Comparison of ENCODE assay signal across 9 mouse cellular contexts in the genomic region with DNA sequence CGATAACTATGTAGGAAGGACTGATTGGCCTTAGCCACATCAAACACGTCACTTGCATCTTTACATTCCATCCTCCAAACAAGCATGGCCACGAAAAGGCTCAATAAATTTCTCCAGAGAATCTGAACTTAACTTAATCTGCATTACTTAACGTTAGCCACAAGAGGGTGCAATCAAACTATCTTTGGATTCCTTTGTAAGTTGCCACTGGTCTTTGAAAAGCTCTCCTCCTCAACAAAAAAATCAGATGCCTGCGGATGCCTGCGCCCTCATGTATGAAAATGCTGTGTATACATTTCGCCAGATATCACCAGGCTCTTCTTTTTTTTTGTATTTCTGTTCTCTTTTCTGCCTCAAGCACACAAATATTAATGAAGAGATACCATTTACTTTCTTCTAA. TPM values are rescaled to one million over a fixed set of nuclear protein-coding genes. Genes with fewer than 3 reads are reported as not detected.
DNase-seq lines count a peak whose midpoint lies in the region; ATAC-seq lines count a peak whose summit lies in the region.
"Had no signal": no experiment of that assay in that cellular context is flagged by ENCODE, and none has a peak within 500 bp of the region (broad histone marks: within the 10 kb centered on the region; RNA-seq: fewer than 3 reads in every experiment).

No protein-coding gene starts in this region.

- DNase-seq in thymus, postnatal 0 days (ENCODE audit: low spot score) = peak; percentile 63
- DNase-seq in thymus, postnatal 4 days = no peak
- DNase-seq in gastrocnemius, postnatal 36 days = no peak
- no peak for DNase-seq in testis, postnatal 14 days (ENCODE audit: low spot score)

- ATAC-seq in hindbrain, embryonic 13.5 days (ENCODE audit: low FRiP score) = 0 out of 2 replicates have a peak, but pooled peaks have one; percentile 59
- no peak for ATAC-seq in hindbrain, embryonic 16.5 days
- peak; percentile 91 for ATAC-seq in common myeloid progenitor, adult 5-6 weeks (replicated peaks; ENCODE audit: low read depth, poor library complexity, severe bottlenecking)
- peak; percentile 69 for ATAC-seq in megakaryocyte, adult 5-6 weeks (ENCODE audit: poor library complexity, severe bottlenecking)

- H3K27me3 ChIP-seq in hindbrain, embryonic 13.5 days = no peaks in the 10 kb centered on the region
- H3K27me3 ChIP-seq in hindbrain, embryonic 16.5 days (replicated peaks; ENCODE audit: control insufficient read depth, insufficient read depth, low read length) = no peaks in the 10 kb centered on the region
- H3K27me3 ChIP-seq: stomach, embryonic 15.5 days had no signal

- WGBS in hindbrain, embryonic 13.5 days = 31% methylated on average over 7 of the region's 7 CpGs
- 26% methylated on average over 7 of the region's 7 CpGs for WGBS in hindbrain, embryonic 16.5 days

- no peak overlapping the region for H3K9ac ChIP-seq in hindbrain, embryonic 13.5 days
- H3K9ac ChIP-seq in hindbrain, embryonic 16.5 days (ENCODE audit: low read depth, low read length) = no peak overlapping the region
- H3K9ac ChIP-seq: stomach, embryonic 15.5 days had no signal

- no peaks in the 10 kb centered on the region for H3K4me1 ChIP-seq in hindbrain, embryonic 13.5 days (replicated peaks)
- no peaks in the 10 kb centered on the region for H3K4me1 ChIP-seq in hindbrain, embryonic 16.5 days (ENCODE audit: control insufficient read depth, insufficient read depth, low read depth, low read length)
- H3K4me1 ChIP-seq: stomach, embryonic 15.5 days had no signal

- H3K36me3 ChIP-seq in hindbrain, embryonic 13.5 days = no peaks in the 10 kb centered on the region
- H3K36me3 ChIP-seq in hindbrain, embryonic 16.5 days (ENCODE audit: control insufficient read depth, insufficient read depth, low read length) = no peaks in the 10 kb centered on the region
- H3K36me3 ChIP-seq: stomach, embryonic 15.5 days had no signal

- intact Hi-C loops in gastrocnemius, postnatal 36 days (cut with DNase I) = no loop called here

- H3K9me3 ChIP-seq in hindbrain, embryonic 13.5 days = no peaks in the 10 kb centered on the region
- no peaks in the 10 kb centered on the region for H3K9me3 ChIP-seq in hindbrain, embryonic 16.5 days (ENCODE audit: control insufficient read depth, low read length)
- H3K9me3 ChIP-seq: stomach, embryonic 15.5 days had no signal

- no peak overlapping the region for H3K27ac ChIP-seq in hindbrain, embryonic 13.5 days
- no peak overlapping the region for H3K27ac ChIP-seq in hindbrain, embryonic 16.5 days (ENCODE audit: low read depth, low read length)
- H3K27ac ChIP-seq: stomach, embryonic 15.5 days had no signal

- no peak overlapping the region for H3K4me3 ChIP-seq in hindbrain, embryonic 13.5 days
- H3K4me3 ChIP-seq in hindbrain, embryonic 16.5 days (ENCODE audit: low read length) = no peak overlapping the region
- H3K4me3 ChIP-seq: stomach, embryonic 15.5 days had no signal

- no peak overlapping the region for H3K4me2 ChIP-seq in hindbrain, embryonic 13.5 days
- no peak overlapping the region for H3K4me2 ChIP-seq in hindbrain, embryonic 16.5 days (ENCODE audit: low read length)
- H3K4me2 ChIP-seq: stomach, embryonic 15.5 days had no signal

RNA-seq across cellular contexts. Expression of gene Ermn, which starts 23.3 kb away (rescaled TPM):
- polyA plus RNA-seq in hindbrain, embryonic 13.5 days (2015; fragmentation: Nextera tagmentation; extraction: Ambion mirVana) = 0.44 and 0.56 TPM in 2 replicates
- polyA plus RNA-seq in hindbrain, embryonic 16.5 days (2015; fragmentation: Nextera tagmentation; extraction: Ambion mirVana) = 0.47 and 0.49 TPM in 2 replicates
- polyA plus RNA-seq in thymus, postnatal 0 days (2015; fragmentation: Nextera tagmentation; extraction: Ambion mirVana) = 0.10 and 0.12 TPM in 2 replicates
- not detected in 2 replicates for total RNA-seq in common myeloid progenitor, adult 5-6 weeks (2017)
- total RNA-seq in megakaryocyte, adult 5-6 weeks (2015) = not detected in 2 replicates
- not detected in 2 replicates for total RNA-seq in megakaryocyte, adult 5-6 weeks (2017)
- total RNA-seq in gastrocnemius, postnatal 36 days (2021) = not detected
- polyA plus RNA-seq: stomach, embryonic 15.5 days had no signal

RNA-seq across cellular contexts. Expression of gene Galnt5, which starts 31.7 kb away (rescaled TPM):
- polyA plus RNA-seq in hindbrain, embryonic 13.5 days (2015; fragmentation: Nextera tagmentation; extraction: Ambion mirVana) = 0.14 TPM in 1 of 2 replicates, not detected in the other
- polyA plus RNA-seq in hindbrain, embryonic 16.5 days (2015; fragmentation: Nextera tagmentation; extraction: Ambion mirVana) = 0.19 and 0.20 TPM in 2 replicates
- 0.34 and 0.50 TPM in 2 replicates for polyA plus RNA-seq in thymus, postnatal 0 days (2015; fragmentation: Nextera tagmentation; extraction: Ambion mirVana)
- total RNA-seq in common myeloid progenitor, adult 5-6 weeks (2017) = 0.64 TPM in 1 of 2 replicates, not detected in the other
- total RNA-seq in megakaryocyte, adult 5-6 weeks (2015) = not detected in 2 replicates
- not detected in 2 replicates for total RNA-seq in megakaryocyte, adult 5-6 weeks (2017)
- total RNA-seq in gastrocnemius, postnatal 36 days (2021) = 1 to 10 TPM in 1 of 2 experiments, under 1 TPM in 1; 0.89 to 1.0 TPM
